Mouse (Mus musculus): ENCODE data around the gene Pip4k2c.

GRCm38 (mm10) chr10:127173148-127174065 lies 38.0 kb downstream of the Pip4k2c start:
- no peak for TF ChIP-seq CTCF (IDR thresholded peaks at IDR 0.05; ENCODE audit: extremely low read depth, insufficient read length, insufficient replicate concordance, low read depth, low read length)
- no peak for TF ChIP-seq POLR2A (IDR thresholded peaks at IDR 0.05; ENCODE audit: low read depth, low read length)

Data from small intestine, adult 2 months (tissue).